ENCODE assay signal across 9 mouse cellular contexts in the genomic region with DNA sequence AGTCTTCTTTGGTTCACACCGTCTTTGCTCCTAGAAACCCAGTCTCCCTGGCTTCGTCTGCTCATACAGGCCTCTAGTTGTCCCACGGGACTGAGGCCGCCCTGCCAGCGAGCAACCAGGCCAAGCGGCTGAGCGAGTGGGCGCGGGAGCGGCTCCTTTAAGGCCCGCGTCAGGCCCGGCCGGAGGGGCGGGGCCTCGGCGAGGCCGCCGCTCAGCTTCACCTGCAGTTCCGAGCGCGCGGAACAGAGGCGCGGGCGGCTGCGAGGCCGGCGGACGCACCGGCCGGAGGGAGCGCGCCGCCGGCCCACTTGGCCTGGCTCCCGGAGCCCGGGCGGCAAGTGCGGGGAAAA. TPM values are rescaled to one million over a fixed set of nuclear protein-coding genes. Genes with fewer than 3 reads are reported as not detected.
DNase-seq lines count a peak whose midpoint lies in the region; ATAC-seq lines count a peak whose summit lies in the region.
"Had no signal": no experiment of that assay in that cellular context is flagged by ENCODE, and none has a peak within 500 bp of the region (broad histone marks: within the 10 kb centered on the region; RNA-seq: fewer than 3 reads in every experiment).

Gene Cdh4, plus strand, starts transcription at position 241 of the 350 bp plus-strand sequence.

- peaks cover 4% of the 10 kb centered on the region for H3K27me3 ChIP-seq in hindbrain, embryonic 16.5 days (replicated peaks; ENCODE audit: control insufficient read depth, insufficient read depth, low read length)

- peak within 1 kb of the TSS; percentile 83 for H3K4me3 ChIP-seq in hindbrain, embryonic 16.5 days (ENCODE audit: low read length)

- H3K9ac ChIP-seq in hindbrain, embryonic 16.5 days (ENCODE audit: low read depth, low read length): peak within 1 kb of the TSS; percentile 83

- no peaks in the 10 kb centered on the region for H3K9me3 ChIP-seq in hindbrain, embryonic 16.5 days (ENCODE audit: control insufficient read depth, low read length)

- WGBS in hindbrain, embryonic 16.5 days: 0% methylated on average over 35 of the region's 40 CpGs

- H3K27ac ChIP-seq in hindbrain, embryonic 16.5 days (ENCODE audit: low read depth, low read length): peak within 1 kb of the TSS; percentile 89

- peaks cover 27% of the 10 kb centered on the region for H3K4me1 ChIP-seq in hindbrain, embryonic 16.5 days (ENCODE audit: control insufficient read depth, insufficient read depth, low read depth, low read length)

- no peaks in the 10 kb centered on the region for H3K36me3 ChIP-seq in hindbrain, embryonic 16.5 days (ENCODE audit: control insufficient read depth, insufficient read depth, low read length)

- H3K4me2 ChIP-seq in hindbrain, embryonic 16.5 days (ENCODE audit: low read length): peak within 1 kb of the TSS; percentile 94

- DNase-seq in adrenal gland, adult 8-10 months: peak; percentile 58
- DNase-seq in cerebellum, postnatal 14 days: peak; percentile 81 to 89
- peak; percentile 33 to 57 for DNase-seq in gastrocnemius, adult 8-10 months (ENCODE audit: low spot score in 2 of 2)
- DNase-seq in left cerebral cortex, adult 18-20 months (ENCODE audit: low spot score in 2 of 2): peak; percentile 63 to 78
- DNase-seq in lung, postnatal 10 days: peak; percentile 69
- DNase-seq in right cerebral cortex, adult 18-20 months: peak; percentile 78
- DNase-seq in B cell, adult 2 months: no peak

- ATAC-seq in hindbrain, embryonic 16.5 days: peak; percentile 91

RNA-seq across cellular contexts. Expression of gene Cdh4, which starts in this region (rescaled TPM):
- total RNA-seq in adrenal gland, adult 8-10 months (2022): 1 to 10 TPM; 4.6 to 8.2 (median 6.8) TPM
- total RNA-seq in gastrocnemius, adult 8-10 months (2022): 10 to 100 TPM in 3 of 4 experiments, 1 to 10 TPM in 1; 7.0 to 25.5 (median 13.8) TPM
- 43.0 and 46.7 TPM in 2 replicates for polyA plus RNA-seq in hindbrain, embryonic 16.5 days (2015; fragmentation: Nextera tagmentation; extraction: Ambion mirVana)
- total RNA-seq in left cerebral cortex, adult 18-20 months (2021): 10 to 100 TPM; 20.7 to 20.9 TPM
- total RNA-seq: neutrophil, adult 5-6 weeks had no signal

Comparison
In these comparisons a context has a peak if more than half of its experiments do, and no peak if none do; other contexts are left out.
1. DNase-seq: peak in adrenal gland, adult 8-10 months (single experiment), cerebellum, postnatal 14 days (2 of 2), gastrocnemius, adult 8-10 months (2 of 2), left cerebral cortex, adult 18-20 months (2 of 2), lung, postnatal 10 days (single experiment) and right cerebral cortex, adult 18-20 months (single experiment); none in B cell, adult 2 months (0 of 2).